Mouse (Mus musculus) forebrain, embryonic 12.5 days (tissue): ENCODE data around the gene Rsph10b. TPM values are rescaled to one million over a fixed set of nuclear protein-coding genes. Genes with fewer than 3 reads are reported as not detected.

Experiments used
- ATAC-seq: fragments of 200-750 bp; cut with Nextera tagmentation; 2 replicates; pipeline ENCODE4 v1.8.0; 2017; ENCODE audit warnings: moderate TSS enrichment; ENCODE audit not compliant: low FRiP score
- H3K27ac ChIP-seq: fragments of 300-500 bp; sonication (generic); 2 replicates; pipeline ENCODE4 v1.5.1; 2016; ENCODE audit warnings: mild to moderate bottlenecking
- H3K27me3 ChIP-seq: fragments of 300-500 bp; sonication (generic); 2 replicates; pipeline ENCODE4 v1.6.1; 2016; ENCODE audit warnings: mild to moderate bottlenecking
- H3K36me3 ChIP-seq: fragments of 300-500 bp; sonication (generic); replicated peaks from 2 replicates; pipeline ENCODE4 v1.6.1; 2016; ENCODE audit warnings: mild to moderate bottlenecking
- H3K4me1 ChIP-seq: fragments of 300-500 bp; sonication (generic); 2 replicates; pipeline ENCODE4 v1.6.1; 2016
- H3K4me2 ChIP-seq: fragments of 300-500 bp; sonication (generic); 2 replicates; pipeline ENCODE4 v1.6.1; 2016; ENCODE audit warnings: mild to moderate bottlenecking, moderate library complexity
- H3K4me3 ChIP-seq: fragments of 300-500 bp; sonication (generic); replicated peaks from 2 replicates; pipeline ENCODE4 v1.5.1; 2016; ENCODE audit warnings: mild to moderate bottlenecking
- H3K9ac ChIP-seq: fragments of 300-500 bp; sonication (generic); 2 replicates; pipeline ENCODE4 v1.6.1; 2016; ENCODE audit warnings: mild to moderate bottlenecking
- H3K9me3 ChIP-seq: fragments of 300-500 bp; sonication (generic); 2 replicates; pipeline ENCODE4 v1.6.1; 2016
- WGBS: fragments of 180-500 bp; shearing (Covaris S2); methylation state at CpG from one replicate; pipeline ENCODE4 v1.1.7; 2016; 5-methylcytosine and 5-hydroxymethylcytosine counted together
- polyA plus RNA-seq: library from polyadenylated mRNA; unstranded; fragments of >200 nt; fragmentation: Nextera tagmentation; extraction: Ambion mirVana; gene quantifications from 2 replicates; pipeline ENCODE4 v1.2.1, GENCODE M21; 2016

The Rsph10b gene
- 2.2 and 3.4 TPM in 2 replicates for polyA plus RNA-seq

DNA sequence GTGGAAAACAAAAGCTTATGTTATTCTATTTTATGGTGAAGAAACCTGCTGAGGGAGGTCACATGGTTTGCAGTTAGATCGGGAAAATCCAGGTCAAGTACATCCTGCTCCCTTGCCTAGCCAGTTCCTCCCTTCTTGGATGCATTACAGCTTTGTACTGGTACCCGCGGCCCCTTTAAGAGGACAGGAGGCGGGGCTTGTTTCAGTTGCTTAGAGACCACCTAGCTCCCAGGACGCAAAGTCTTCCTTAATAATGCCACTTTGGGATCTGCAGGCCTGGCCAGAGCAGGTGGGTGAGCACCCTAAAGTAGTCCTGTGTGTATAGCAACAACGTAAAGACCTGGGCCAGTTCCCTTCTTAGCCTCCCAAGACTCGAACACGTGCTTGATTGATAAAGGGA is at the start of gene Rsph10b:
Rsph10b (plus strand) TSS at position 205 of the 400 bp plus-strand sequence.
- Histone ChIP-seq H3K4me1 (no peaks in the 10 kb centered on the region), H3K36me3 (peaks cover 41% of the 10 kb centered on the region), H3K9ac (no peak within 1 kb of the TSS), H3K9me3 (no peaks in the 10 kb centered on the region), H3K4me3 (no peak within 1 kb of the TSS), H3K27ac (no peak within 1 kb of the TSS), H3K4me2 (peak within 1 kb of the TSS; percentile 26; the same call in 1 of the 2 replicates), H3K27me3 (no peaks in the 10 kb centered on the region)
- ATAC-seq = no peak
- 14% methylated on average over 8 of the region's 8 CpGs for WGBS

GRCm38 (mm10) chr5:143885274-143885673 is 47.6 kb upstream of the Rsph10b start:
- peaks cover 5% of the 10 kb centered on the region; the same call in 1 of the 2 replicates for H3K9me3 ChIP-seq
- H3K27me3 ChIP-seq = no peaks in the 10 kb centered on the region
- no peak for ATAC-seq
- H3K4me3 ChIP-seq = no peak overlapping the region
- no peak overlapping the region for H3K27ac ChIP-seq
- no peak overlapping the region for H3K9ac ChIP-seq
- WGBS = 95% methylated on average over 3 of the region's 3 CpGs
- no peaks in the 10 kb centered on the region for H3K4me1 ChIP-seq
- H3K4me2 ChIP-seq = no peak overlapping the region
- H3K36me3 ChIP-seq = peaks cover 92% of the 10 kb centered on the region

GRCm38 (mm10) chr5:143890741-143891140 is 42.1 kb upstream of the Rsph10b start:
- Histone ChIP-seq H3K9me3 (peaks cover 4% of the 10 kb centered on the region; the same call in 1 of the 2 replicates), H3K36me3 (peaks cover 64% of the 10 kb centered on the region), H3K4me3 (no peak overlapping the region), H3K4me1 (no peaks in the 10 kb centered on the region), H3K9ac (no peak overlapping the region), H3K27me3 (no peaks in the 10 kb centered on the region), H3K27ac (no peak overlapping the region), H3K4me2 (no peak overlapping the region)
- ATAC-seq = no peak
- WGBS = 93% methylated on average over 6 of the region's 6 CpGs

- no peak overlapping the region for H3K4me3 ChIP-seq
- WGBS = 76% methylated on average over 9 of the region's 9 CpGs
- H3K4me2 ChIP-seq = no peak overlapping the region
Measured at GRCm38 (mm10) chr5:143892255-143892886, 40.5 kb upstream of the Rsph10b start.

GRCm38 (mm10) chr5:143893396-143893795 is 39.4 kb upstream of the Rsph10b start:
- 82% methylated on average over 5 of the region's 5 CpGs for WGBS
- Histone ChIP-seq H3K36me3 (peaks cover 65% of the 10 kb centered on the region), H3K4me1 (no peaks in the 10 kb centered on the region), H3K9me3 (no peaks in the 10 kb centered on the region), H3K4me3 (no peak overlapping the region), H3K9ac (no peak overlapping the region), H3K4me2 (no peak overlapping the region), H3K27me3 (no peaks in the 10 kb centered on the region), H3K27ac (no peak overlapping the region)
- no peak for ATAC-seq

More at GRCm38 (mm10) chr5:143892255-143892886, 40.5 kb upstream of the Rsph10b start:
- Histone ChIP-seq H3K4me1 (no peaks in the 10 kb centered on the region), H3K9me3 (no peaks in the 10 kb centered on the region), H3K27ac (no peak overlapping the region), H3K27me3 (no peaks in the 10 kb centered on the region), H3K9ac (no peak overlapping the region), H3K36me3 (peaks cover 64% of the 10 kb centered on the region)
- no peak for ATAC-seq

GRCm38 (mm10) chr5:143897635-143898330 is 35.1 kb upstream of the Rsph10b start, which contains the start of gene Ankrd61:
Gene Ankrd61 (minus strand): TSS chr5:143897685.
- Histone ChIP-seq H3K9ac (no peak within 1 kb of the TSS), H3K36me3 (peaks cover 71% of the 10 kb centered on the region), H3K4me1 (no peaks in the 10 kb centered on the region), H3K9me3 (no peaks in the 10 kb centered on the region), H3K4me2 (no peak within 1 kb of the TSS), H3K27me3 (no peaks in the 10 kb centered on the region), H3K27ac (no peak within 1 kb of the TSS), H3K4me3 (no peak within 1 kb of the TSS)
- WGBS = 90% methylated on average over 14 of the region's 14 CpGs
- no peak for ATAC-seq

GRCm38 (mm10) chr5:143902111-143902510 is 30.7 kb upstream of the Rsph10b start:
- Histone ChIP-seq H3K27ac (no peak overlapping the region), H3K9ac (no peak overlapping the region), H3K9me3 (no peaks in the 10 kb centered on the region), H3K27me3 (no peaks in the 10 kb centered on the region), H3K4me1 (no peaks in the 10 kb centered on the region), H3K4me2 (no peak overlapping the region), H3K36me3 (peaks cover 90% of the 10 kb centered on the region), H3K4me3 (no peak overlapping the region)
- 91% methylated on average over 3 of the region's 3 CpGs for WGBS
- no peak for ATAC-seq

DNA sequence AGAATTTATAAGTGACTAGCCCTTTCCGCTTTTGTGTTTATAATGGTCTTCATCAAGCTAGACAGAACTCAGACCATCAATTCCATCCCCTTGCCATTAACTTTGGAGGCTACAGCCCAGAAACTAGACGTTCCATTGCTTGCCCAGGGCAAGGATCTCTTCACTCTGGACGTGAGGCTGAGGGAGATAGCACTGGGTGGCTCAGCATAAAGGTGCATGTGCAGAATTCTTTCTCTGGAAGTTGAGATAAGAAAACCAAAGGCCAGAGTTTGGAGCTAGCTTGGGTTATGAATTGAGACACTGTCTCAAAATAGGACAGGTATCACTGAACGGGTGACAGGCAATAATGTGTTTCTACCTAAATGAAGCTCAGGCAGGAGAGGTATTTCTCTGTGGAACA is 29.0 kb upstream of the Rsph10b start:
- Histone ChIP-seq H3K9ac (no peak overlapping the region), H3K4me3 (no peak overlapping the region), H3K4me2 (no peak overlapping the region), H3K36me3 (peaks cover 73% of the 10 kb centered on the region), H3K27me3 (no peaks in the 10 kb centered on the region), H3K27ac (no peak overlapping the region), H3K4me1 (peaks cover 12% of the 10 kb centered on the region), H3K9me3 (no peaks in the 10 kb centered on the region)
- 90% methylated on average over 4 of the region's 4 CpGs for WGBS
- no peak for ATAC-seq

- 91% methylated on average over 8 of the region's 8 CpGs for WGBS
- no peak overlapping the region for H3K4me2 ChIP-seq
- ATAC-seq = no peak
- no peak overlapping the region for H3K4me3 ChIP-seq
- H3K9me3 ChIP-seq = no peaks in the 10 kb centered on the region
- H3K9ac ChIP-seq = no peak overlapping the region
- no peaks in the 10 kb centered on the region for H3K27me3 ChIP-seq
- H3K27ac ChIP-seq = no peak overlapping the region
- H3K36me3 ChIP-seq = peaks cover 49% of the 10 kb centered on the region
- H3K4me1 ChIP-seq = peaks cover 25% of the 10 kb centered on the region
Measured at GRCm38 (mm10) chr5:143906429-143906828, 26.4 kb upstream of the Rsph10b start.

DNA sequence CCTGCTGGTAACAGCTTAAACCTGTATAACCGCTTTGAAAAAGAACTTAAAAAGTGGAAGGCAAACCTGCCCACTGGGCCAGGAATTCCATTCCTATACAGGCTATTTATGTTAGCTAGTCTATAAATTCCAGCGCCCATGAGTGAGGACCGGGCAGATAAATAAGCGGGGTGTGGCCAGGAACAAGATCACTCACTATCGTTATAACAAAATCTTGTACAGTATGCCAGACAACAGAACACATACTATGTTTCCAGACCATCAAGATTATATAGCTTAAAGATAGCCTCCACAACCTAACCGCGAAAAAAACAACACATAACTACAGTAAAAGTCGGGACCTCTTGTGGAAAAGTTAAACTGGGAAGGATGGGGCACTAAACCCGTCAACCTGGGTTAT is 23.9 kb upstream of the Rsph10b start:
- H3K4me3 ChIP-seq = peak overlapping the region; percentile 69
- H3K9ac ChIP-seq = peak overlapping the region; percentile 46
- peaks cover 25% of the 10 kb centered on the region for H3K4me1 ChIP-seq
- H3K4me2 ChIP-seq = peak overlapping the region; percentile 69
- no peaks in the 10 kb centered on the region for H3K27me3 ChIP-seq
- no peaks in the 10 kb centered on the region for H3K9me3 ChIP-seq
- peaks cover 24% of the 10 kb centered on the region for H3K36me3 ChIP-seq
- peak overlapping the region; percentile 79; the same call in 1 of the 2 replicates for H3K27ac ChIP-seq
- 1% methylated on average over 9 of the region's 9 CpGs for WGBS
- ATAC-seq = no peak

GRCm38 (mm10) chr5:143909417-143910400 is 23.1 kb upstream of the Rsph10b start, which contains the start of the genes Aimp2 and Pms2:
Gene Aimp2 (minus strand): TSS chr5:143909847.
Gene Pms2 (plus strand): TSS chr5:143909964.
- peaks cover 21% of the 10 kb centered on the region for H3K36me3 ChIP-seq
- peak within 1 kb of the TSS; percentile 79 for H3K27ac ChIP-seq
- ATAC-seq = peak; percentile 99
- no peaks in the 10 kb centered on the region for H3K9me3 ChIP-seq
- H3K9ac ChIP-seq = peak within 1 kb of the TSS; percentile 62
- peak within 1 kb of the TSS; percentile 69 for H3K4me3 ChIP-seq
- WGBS = under 1% methylated on average over 70 of the region's 70 CpGs
- H3K4me1 ChIP-seq = peaks cover 25% of the 10 kb centered on the region
- no peaks in the 10 kb centered on the region for H3K27me3 ChIP-seq
- peak within 1 kb of the TSS; percentile 69 for H3K4me2 ChIP-seq

- ATAC-seq = no peak
- WGBS = 92% methylated on average over 9 of the region's 9 CpGs
- peaks cover 49% of the 10 kb centered on the region for H3K36me3 ChIP-seq
Measured at GRCm38 (mm10) chr5:143916221-143916620, 16.6 kb upstream of the Rsph10b start.

More at GRCm38 (mm10) chr5:143916221-143916620, 16.6 kb upstream of the Rsph10b start:
- H3K27me3 ChIP-seq = no peaks in the 10 kb centered on the region
- no peak overlapping the region for H3K27ac ChIP-seq
- no peak overlapping the region for H3K4me3 ChIP-seq
- no peak overlapping the region for H3K9ac ChIP-seq
- no peak overlapping the region for H3K4me2 ChIP-seq
- H3K4me1 ChIP-seq = peaks cover under 1% of the 10 kb centered on the region; the same call in 1 of the 2 replicates
- H3K9me3 ChIP-seq = no peaks in the 10 kb centered on the region
